Mouse (Mus musculus) spleen, adult 2 months (tissue): ENCODE data around the gene Adam1a.

ENCODE experiments used
- CTCF ChIP-seq: fragments of 200-500 bp; IDR thresholded peaks from 2 replicates; pipeline ENCODE4 v1.5.1; 2011; ENCODE audit warnings: mild to moderate bottlenecking, inconsistent platforms; ENCODE audit not compliant: insufficient read depth, insufficient read length, insufficient replicate concordance; ENCODE audit errors: extremely low read depth
- POLR2A ChIP-seq: fragments of 200-500 bp; IDR thresholded peaks from 2 replicates; pipeline ENCODE4 v1.6.1; 2011; ENCODE audit warnings: low read depth, low read length, inconsistent platforms

GRCm38 (mm10) chr5:121569881-121570420 is 24.7 kb upstream of the Adam1a start:
- no peak for TF ChIP-seq CTCF
- TF ChIP-seq POLR2A, result no peak
